Mouse (Mus musculus): ENCODE measurements around the gene Ndufa4l2. TPM values are rescaled to one million over a fixed set of nuclear protein-coding genes. Genes with fewer than 3 reads are reported as not detected.

Ndufa4l2 gene
- polyA plus RNA-seq, 1 experiment from 2014 or later = 10.1 TPM

DNA sequence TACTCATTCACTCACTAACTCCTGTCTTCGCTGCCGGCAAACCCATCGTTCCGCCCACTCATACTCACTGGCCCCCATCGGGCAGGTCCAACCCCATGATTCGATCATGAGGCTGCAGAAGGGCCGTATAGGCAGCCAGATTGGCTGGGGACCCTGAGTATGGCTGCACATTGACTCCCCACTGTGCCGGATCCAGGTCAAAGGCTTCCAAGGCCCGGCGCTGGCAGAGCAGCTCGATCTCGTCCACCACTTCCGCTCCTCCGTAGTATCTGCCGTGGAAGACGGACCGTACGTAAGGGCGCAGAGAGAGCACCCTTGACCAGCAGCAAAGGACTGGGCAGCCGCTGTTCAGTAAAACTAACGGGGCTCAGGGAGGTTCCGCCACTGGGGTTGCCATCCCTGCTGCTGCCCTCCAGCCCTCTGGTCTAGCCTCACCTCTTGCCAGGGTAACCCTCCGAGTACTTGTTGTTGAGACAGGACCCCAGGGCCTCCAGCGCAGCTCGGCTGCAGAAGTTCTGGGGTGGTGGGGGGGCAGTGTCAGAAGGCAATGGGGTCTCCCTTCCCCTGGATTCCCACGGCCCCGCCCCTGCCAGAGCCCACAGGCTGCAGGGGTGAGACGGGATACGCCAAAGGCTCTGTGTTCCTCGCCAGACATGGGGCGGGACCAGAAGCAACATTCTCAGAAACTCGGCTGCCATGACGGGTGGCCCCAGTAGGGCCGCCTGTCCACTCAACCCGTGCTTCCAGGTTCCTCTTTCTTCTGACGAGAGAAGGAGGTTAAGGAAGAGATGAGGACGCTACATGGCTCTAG lies 5.3 kb downstream of the Ndufa4l2 start:
- Histone ChIP-seq H3K4me2 (replicated peaks) (peak overlapping the region; percentile 90; the same call in 1 of the 2 replicates), H3K9me3 (no peaks in the 10 kb centered on the region), H3K27ac (no peak overlapping the region), H3K4me3 (no peak overlapping the region; the same call in 1 of the 2 replicates), H3K36me3 (peaks cover 37% of the 10 kb centered on the region), H3K27me3 (peaks cover 55% of the 10 kb centered on the region), H3K4me1 (peaks cover 44% of the 10 kb centered on the region), H3K9ac (no peak overlapping the region)
- 95% methylated on average over 37 of the region's 37 CpGs for WGBS
- no peak for ATAC-seq (ENCODE audit: low FRiP score, low read depth)

DNA sequence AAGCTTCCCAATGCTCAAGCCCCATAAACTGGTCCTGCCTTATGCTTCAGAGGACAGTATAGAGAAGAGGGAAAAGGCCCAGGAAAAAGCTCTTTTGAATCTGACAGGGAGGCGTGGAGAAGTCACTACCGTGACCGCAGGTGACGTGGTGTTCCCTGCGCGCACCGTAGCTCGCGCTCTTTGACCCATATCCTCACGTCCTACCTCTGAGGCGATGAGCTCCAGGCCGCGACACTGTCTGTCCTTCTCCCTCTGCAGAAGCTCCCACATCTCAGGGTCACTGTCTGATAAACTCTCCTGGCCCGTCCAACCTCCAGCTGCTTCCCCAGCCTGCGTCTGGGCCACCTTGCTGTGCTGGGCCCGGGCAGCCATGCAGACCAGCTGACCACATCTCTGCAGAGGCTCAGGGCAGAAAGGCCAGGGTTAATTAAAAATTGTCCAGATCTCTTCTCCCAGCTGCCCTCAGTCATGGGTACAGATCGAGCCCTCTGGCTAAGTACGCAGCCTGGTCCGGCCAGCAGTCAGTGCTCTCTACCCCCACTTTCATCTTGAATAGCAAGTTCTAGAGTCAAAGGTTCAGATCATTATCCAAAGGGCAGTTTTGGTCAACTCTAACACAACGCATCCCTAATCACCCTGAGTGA lies 6.1 kb downstream of the Ndufa4l2 start:
- Histone ChIP-seq H3K27ac (no peak overlapping the region), H3K4me3 (peak overlapping the region; percentile 60), H3K9me3 (no peaks in the 10 kb centered on the region), H3K4me2 (replicated peaks) (peak overlapping the region; percentile 90), H3K4me1 (peaks cover 46% of the 10 kb centered on the region), H3K9ac (peak overlapping the region; percentile 72), H3K36me3 (peaks cover 37% of the 10 kb centered on the region), H3K27me3 (peaks cover 55% of the 10 kb centered on the region)
- 81% methylated on average over 20 of the region's 20 CpGs for WGBS
- ATAC-seq (ENCODE audit: low FRiP score, low read depth) = no peak

DNA sequence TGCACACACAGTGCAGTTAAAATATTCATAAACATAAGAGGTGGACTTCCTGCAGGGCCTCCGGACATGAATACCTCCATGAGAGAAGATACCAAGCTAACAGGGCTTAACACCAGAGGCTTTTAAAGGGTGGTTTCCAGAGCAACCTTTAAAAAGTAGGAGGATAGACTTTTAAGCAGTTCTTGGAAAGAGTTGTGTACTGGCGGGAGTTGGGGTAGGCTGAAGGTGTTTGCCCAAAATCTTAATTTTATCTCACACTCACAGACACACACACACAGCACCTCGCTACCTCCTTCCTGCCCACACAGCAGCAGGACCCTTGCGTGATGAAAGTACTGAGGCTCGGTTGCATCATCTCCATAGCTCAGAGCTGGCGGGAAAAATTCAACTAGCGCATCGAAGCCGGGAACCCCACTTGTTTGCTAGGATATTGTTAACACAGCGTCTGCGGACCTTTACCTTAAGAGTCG lies 6.9 kb downstream of the Ndufa4l2 start:
- 12% methylated on average over 12 of the region's 12 CpGs for whole genome bisulfite sequencing
- H3K9ac ChIP-seq = peak overlapping the region; percentile 72
- peak overlapping the region; percentile 60 for H3K4me3 ChIP-seq
- H3K4me2 ChIP-seq (replicated peaks) = peak overlapping the region; percentile 90
- peaks cover 37% of the 10 kb centered on the region for H3K36me3 ChIP-seq
- H3K27me3 ChIP-seq = peaks cover 55% of the 10 kb centered on the region
- no peak for ATAC-seq (ENCODE audit: low FRiP score, low read depth)
- peaks cover 46% of the 10 kb centered on the region for H3K4me1 ChIP-seq
- H3K27ac ChIP-seq = no peak overlapping the region
- H3K9me3 ChIP-seq = no peaks in the 10 kb centered on the region

DNA sequence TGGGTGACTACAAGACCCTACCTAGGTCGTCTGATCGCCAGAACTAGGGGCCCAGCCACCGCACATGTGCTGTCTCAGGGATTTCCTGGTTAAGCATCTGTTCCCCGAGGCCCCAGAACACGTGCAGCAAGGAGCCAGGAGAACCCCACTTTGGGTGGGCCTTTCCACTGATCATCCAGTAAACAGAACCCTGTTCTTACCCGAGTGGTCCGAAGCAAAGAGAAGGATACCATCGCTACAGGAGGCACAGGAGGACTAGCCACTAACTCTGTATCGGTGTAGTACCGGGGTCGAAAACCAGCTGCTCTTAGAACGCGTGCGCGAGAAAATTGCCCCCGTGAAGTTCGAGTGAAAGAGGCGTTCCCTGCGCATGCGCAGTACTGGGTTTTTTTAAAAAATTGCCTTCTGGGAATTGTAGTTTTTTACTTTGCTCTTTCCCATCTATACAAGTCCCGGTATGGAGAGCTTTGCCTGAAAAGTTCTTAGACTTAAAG lies 7.4 kb downstream of the Ndufa4l2 start, which contains the start of gene Shmt2:
TSS of gene Shmt2 (minus strand) at position 357 of the 494 bp plus-strand sequence.
- H3K36me3 ChIP-seq = peaks cover 37% of the 10 kb centered on the region
- ATAC-seq (ENCODE audit: low FRiP score, low read depth) = peak; percentile 78
- H3K4me1 ChIP-seq = peaks cover 46% of the 10 kb centered on the region

DNA sequence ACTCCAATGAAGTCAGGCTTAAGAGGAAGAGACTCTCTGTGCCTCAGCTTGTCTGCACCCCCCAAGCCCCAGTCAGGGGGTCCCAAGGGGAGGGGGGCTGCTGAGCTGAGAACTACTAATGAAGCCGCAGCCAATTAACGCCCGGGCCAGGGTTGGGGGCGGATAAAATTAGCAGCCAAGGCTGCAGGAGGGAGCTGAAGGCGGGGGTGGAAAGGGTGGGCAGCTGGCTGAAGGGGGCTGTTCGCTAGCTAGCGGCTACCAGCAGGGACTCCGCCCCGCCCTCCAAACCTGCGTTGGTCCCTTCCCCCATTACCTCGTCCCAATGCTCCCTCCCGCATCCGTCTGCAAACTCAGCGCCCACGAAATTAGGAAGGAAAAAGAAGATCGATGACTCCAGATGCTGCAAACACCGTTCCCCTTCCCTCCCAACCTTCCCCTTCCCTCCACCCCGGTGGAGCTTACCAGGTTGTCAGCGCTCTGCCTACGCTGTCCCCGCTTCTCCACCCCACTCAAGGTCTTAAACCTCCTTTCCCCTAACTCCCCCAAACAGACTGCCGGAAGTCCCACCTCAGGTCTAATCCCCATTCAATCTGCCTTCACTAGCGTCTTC lies 10.0 kb downstream of the Ndufa4l2 start:
- peaks cover 67% of the 10 kb centered on the region for H3K27me3 ChIP-seq
- peak overlapping the region; percentile 60 for H3K4me2 ChIP-seq (replicated peaks)
- H3K4me1 ChIP-seq = peaks cover 67% of the 10 kb centered on the region
- 2% methylated on average over 23 of the region's 23 CpGs for WGBS
- peaks cover 10% of the 10 kb centered on the region for H3K36me3 ChIP-seq
- no peak for ATAC-seq (ENCODE audit: low FRiP score, low read depth)
- H3K4me3 ChIP-seq = peak overlapping the region; percentile 35
- no peaks in the 10 kb centered on the region for H3K9me3 ChIP-seq
- H3K9ac ChIP-seq = peak overlapping the region; percentile 13; the same call in 1 of the 2 replicates
- no peak overlapping the region for H3K27ac ChIP-seq

More for the DNA sequence above, 7.4 kb downstream of the Ndufa4l2 start, which contains the start of gene Shmt2:
- Histone ChIP-seq H3K9me3 (no peaks in the 10 kb centered on the region), H3K4me3 (peak within 1 kb of the TSS; percentile 60), H3K9ac (peak within 1 kb of the TSS; percentile 72), H3K4me2 (replicated peaks) (peak within 1 kb of the TSS; percentile 90), H3K27me3 (peaks cover 55% of the 10 kb centered on the region), H3K27ac (no peak within 1 kb of the TSS; the same call in 1 of the 2 replicates)
- under 1% methylated on average over 21 of the region's 21 CpGs for WGBS

DNA sequence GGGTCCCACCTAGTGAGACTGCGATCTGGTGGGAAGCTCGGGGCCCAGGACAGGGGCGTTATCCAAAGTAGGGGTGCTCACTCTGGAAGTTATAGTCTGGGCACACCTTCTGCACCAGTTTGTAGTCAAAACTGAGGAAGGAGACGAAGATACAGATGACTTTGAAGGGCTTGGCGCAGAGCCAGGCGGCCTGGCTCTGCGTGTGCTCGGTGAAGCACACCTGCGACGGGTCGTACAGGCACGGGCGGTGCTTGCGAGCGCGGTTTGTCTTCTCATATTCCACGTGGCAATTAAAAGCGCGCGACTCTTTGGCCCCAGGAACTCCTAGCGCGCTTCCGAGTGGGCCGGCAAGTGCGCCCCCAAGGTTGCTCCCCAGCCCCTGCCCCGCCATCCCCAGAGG lies 11.3 kb downstream of the Ndufa4l2 start:
- WGBS = 2% methylated on average over 26 of the region's 26 CpGs
- H3K4me3 ChIP-seq = peak overlapping the region; percentile 35
- ATAC-seq (ENCODE audit: low FRiP score, low read depth) = no peak
- peak overlapping the region; percentile 60 for H3K4me2 ChIP-seq (replicated peaks)
- H3K27ac ChIP-seq = no peak overlapping the region
- H3K9me3 ChIP-seq = no peaks in the 10 kb centered on the region
- H3K27me3 ChIP-seq = peaks cover 79% of the 10 kb centered on the region
- H3K9ac ChIP-seq = peak overlapping the region; percentile 39; the same call in 1 of the 2 replicates
- no peaks in the 10 kb centered on the region for H3K36me3 ChIP-seq
- peaks cover 77% of the 10 kb centered on the region for H3K4me1 ChIP-seq

DNA sequence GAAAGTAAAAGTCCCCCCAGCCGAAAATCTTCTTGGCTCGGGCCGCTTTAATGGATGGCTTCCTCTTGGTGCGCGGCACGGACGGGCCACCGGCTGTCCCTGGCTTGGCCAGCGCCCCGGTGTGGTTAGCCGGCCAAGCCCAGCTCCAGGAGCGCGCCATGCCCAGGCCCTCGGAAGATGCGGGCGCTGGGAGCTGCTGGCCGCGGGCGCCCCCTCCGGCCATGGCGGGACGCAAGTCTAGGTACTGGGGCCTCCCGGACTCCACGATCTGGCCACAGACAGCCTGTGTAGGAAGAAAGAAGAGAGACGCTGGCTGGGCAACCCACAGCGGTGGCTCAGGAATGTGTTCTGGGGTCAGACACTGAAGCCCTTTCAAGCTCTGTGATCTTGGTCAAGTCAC lies 11.9 kb downstream of the Ndufa4l2 start:
- Histone ChIP-seq H3K9me3 (no peaks in the 10 kb centered on the region), H3K4me3 (peak overlapping the region; percentile 35), H3K4me1 (peaks cover 77% of the 10 kb centered on the region), H3K27me3 (peaks cover 86% of the 10 kb centered on the region), H3K36me3 (no peaks in the 10 kb centered on the region), H3K9ac (peak overlapping the region; percentile 50; the same call in 1 of the 2 replicates), H3K27ac (no peak overlapping the region), H3K4me2 (replicated peaks) (peak overlapping the region; percentile 60)
- WGBS = under 1% methylated on average over 26 of the region's 26 CpGs
- ATAC-seq (ENCODE audit: low FRiP score, low read depth) = no peak

DNA sequence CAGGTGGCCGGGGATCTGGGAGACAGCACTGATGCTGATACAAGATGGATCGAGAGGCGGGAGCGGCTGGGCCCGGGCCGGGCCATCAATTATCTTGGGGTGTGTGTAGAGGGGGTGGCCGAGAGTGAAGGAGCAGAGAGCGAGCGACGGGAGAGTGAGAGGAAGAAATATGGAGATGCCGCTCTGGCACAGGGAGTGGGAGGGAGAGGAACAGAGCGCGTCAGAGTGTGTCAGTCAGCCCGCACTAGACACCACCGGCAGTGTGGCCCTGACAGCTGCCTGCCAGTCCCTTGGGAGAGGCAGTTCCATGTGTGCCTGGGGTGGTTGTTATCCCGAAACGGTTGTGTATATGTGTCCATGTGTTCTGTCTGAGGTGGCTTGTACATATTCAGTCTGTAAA lies 12.7 kb downstream of the Ndufa4l2 start:
- 4% methylated on average over 17 of the region's 17 CpGs for WGBS
- Histone ChIP-seq H3K4me3 (no peak overlapping the region), H3K4me2 (replicated peaks) (no peak overlapping the region), H3K9ac (no peak overlapping the region), H3K36me3 (no peaks in the 10 kb centered on the region), H3K27ac (no peak overlapping the region), H3K9me3 (no peaks in the 10 kb centered on the region), H3K4me1 (peaks cover 84% of the 10 kb centered on the region), H3K27me3 (peaks cover 94% of the 10 kb centered on the region)
- ATAC-seq (ENCODE audit: low FRiP score, low read depth) = no peak

DNA sequence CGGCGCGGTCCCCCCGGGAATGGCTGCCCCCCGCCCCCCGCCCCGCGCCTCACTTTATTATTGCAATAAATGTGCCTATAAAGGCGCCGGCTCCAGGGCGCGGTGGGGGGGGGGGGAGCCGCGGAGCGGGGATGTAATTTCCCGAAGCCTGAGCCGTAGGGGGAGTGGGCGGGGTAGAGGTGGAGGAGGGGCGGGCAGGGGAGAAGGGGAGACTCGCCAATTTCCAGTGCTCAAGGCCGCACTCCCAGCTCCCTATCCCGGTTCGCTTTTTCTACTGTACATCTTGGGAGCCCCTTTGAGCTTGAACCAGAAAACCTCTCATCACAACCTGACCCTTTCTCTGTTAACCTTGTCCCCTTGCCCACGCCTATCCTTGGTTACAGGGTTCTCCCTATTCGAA lies 16.2 kb downstream of the Ndufa4l2 start:
- peaks cover 91% of the 10 kb centered on the region for H3K4me1 ChIP-seq
- peaks cover 99% of the 10 kb centered on the region for H3K27me3 ChIP-seq
- H3K27ac ChIP-seq = no peak overlapping the region
- H3K9me3 ChIP-seq = no peaks in the 10 kb centered on the region
- H3K4me2 ChIP-seq (replicated peaks) = peak overlapping the region; percentile 90
- no peaks in the 10 kb centered on the region for H3K36me3 ChIP-seq
- peak overlapping the region; percentile 32 for H3K4me3 ChIP-seq
- ATAC-seq (ENCODE audit: low FRiP score, low read depth) = peak; percentile 60; the same call in 1 of the 2 replicates
- WGBS = 0% methylated on average over 18 of the region's 25 CpGs
- no peak overlapping the region for H3K9ac ChIP-seq

DNA sequence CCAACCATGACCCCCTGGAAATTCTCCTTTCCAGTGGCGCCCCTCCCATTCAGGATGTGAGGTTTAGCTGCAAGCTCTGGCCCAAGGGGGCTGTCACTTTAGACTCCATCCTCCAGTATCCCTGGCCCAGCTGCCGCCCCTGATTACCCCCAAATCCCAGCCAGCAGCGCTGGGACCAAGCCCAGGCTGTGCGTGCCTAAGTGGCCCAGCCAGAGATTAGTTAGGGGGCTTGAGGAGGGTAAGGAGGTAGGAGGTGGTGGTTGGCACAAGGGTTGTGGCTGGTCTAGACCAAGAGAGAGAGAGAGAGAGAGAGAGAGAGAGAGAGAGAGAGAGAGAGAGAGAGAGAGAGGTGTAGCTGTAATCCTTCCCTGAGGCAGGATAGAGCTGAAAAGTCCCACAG lies 16.8 kb downstream of the Ndufa4l2 start:
- no peak overlapping the region for H3K9ac ChIP-seq
- H3K4me2 ChIP-seq (replicated peaks) = peak overlapping the region; percentile 90
- H3K27me3 ChIP-seq = peaks cover 99% of the 10 kb centered on the region
- H3K27ac ChIP-seq = no peak overlapping the region
- H3K4me3 ChIP-seq = peak overlapping the region; percentile 32; the same call in 1 of the 2 replicates
- H3K9me3 ChIP-seq = no peaks in the 10 kb centered on the region
- no peak; the same call in 1 of the 2 replicates for ATAC-seq (ENCODE audit: low FRiP score, low read depth)
- peaks cover 85% of the 10 kb centered on the region for H3K4me1 ChIP-seq
- H3K36me3 ChIP-seq = no peaks in the 10 kb centered on the region
- WGBS = 2% methylated on average over 4 of the region's 4 CpGs

DNA sequence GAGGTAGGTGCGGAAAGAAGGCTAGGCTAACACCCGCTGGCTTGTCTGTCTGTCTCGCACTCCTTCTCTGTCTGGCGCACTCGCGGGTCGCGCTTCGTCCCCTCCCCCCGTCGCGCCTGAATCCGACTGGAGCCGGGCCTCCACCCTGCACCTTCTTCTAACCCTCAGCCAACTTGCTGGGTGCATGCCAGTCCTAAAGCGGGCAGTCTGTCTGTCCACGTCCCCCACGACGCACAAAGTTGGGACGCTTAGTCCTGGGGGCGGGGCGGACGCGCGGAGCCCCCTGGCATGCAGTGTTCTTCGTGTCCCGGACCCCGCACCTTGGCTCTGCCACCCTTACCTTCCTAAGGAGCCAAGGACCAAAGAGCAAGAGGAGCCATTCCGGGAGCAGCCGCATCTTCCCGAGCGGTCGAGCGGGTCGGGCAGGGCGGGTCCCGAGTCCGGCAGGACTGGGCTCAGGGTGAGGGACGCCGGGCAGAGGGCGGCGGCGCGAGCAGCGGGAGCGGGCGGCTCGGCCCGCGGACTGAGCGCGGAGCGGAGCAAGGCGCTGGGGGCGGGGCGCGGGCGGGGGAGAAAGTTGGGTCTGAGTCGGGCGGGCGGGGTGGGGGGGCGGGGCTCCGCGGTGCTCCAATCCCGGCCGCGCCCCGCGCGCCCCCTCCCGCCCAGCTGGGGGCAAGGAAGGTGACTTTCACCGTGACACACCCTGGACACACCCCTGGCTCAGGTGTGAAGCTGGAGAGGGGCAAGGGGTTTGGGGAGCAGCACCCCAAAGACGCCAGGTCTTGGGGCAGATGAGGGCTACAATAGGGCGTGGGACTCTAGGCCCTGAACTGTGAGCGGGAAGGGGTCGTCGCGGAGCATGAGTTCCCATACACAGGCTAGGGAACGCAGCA lies 19.5 kb downstream of the Ndufa4l2 start, which contains the start of gene Nxph4:
TSS of gene Nxph4 (minus strand) at position 524 of the 893 bp plus-strand sequence.
- H3K36me3 ChIP-seq = peaks cover 10% of the 10 kb centered on the region

More for the DNA sequence above, 19.5 kb downstream of the Ndufa4l2 start, which contains the start of gene Nxph4:
- Histone ChIP-seq H3K27ac (no peak within 1 kb of the TSS), H3K4me1 (peaks cover 57% of the 10 kb centered on the region), H3K4me2 (replicated peaks) (peak within 1 kb of the TSS; percentile 90), H3K27me3 (peaks cover 78% of the 10 kb centered on the region), H3K9ac (peak within 1 kb of the TSS; percentile 63), H3K9me3 (no peaks in the 10 kb centered on the region), H3K4me3 (peak within 1 kb of the TSS; percentile 51)
- ATAC-seq (ENCODE audit: low FRiP score, low read depth) = no peak
- WGBS = under 1% methylated on average over 49 of the region's 78 CpGs
